Mouse (Mus musculus): Measurements from ENCODE around the gene Tmem178b.

GRCm38 (mm10) chr6:39903845-39904244 lies 30.8 kb downstream of the Tmem178b start:
- TF ChIP-seq CTCF (IDR thresholded peaks at IDR 0.05; ENCODE audit: low read depth, low read length) (no peak), POLR2A (IDR thresholded peaks at IDR 0.05; ENCODE audit: insufficient read depth, low read length) (no peak)

All from ES-Bruce4 (cell line).